Mouse (Mus musculus): ENCODE measurements at regions not wholly inside any gene's neighbourhood (a gene's known extent, or its start where the extent isn't known, plus 50 kb on each side); places are given as distances from the start of the nearest gene placed in this dataset.
"Not testable (repeated sequence)": the region's sequence is repeated elsewhere in the genome, so short reads cannot be mapped to it uniquely, and the experiment has no call there.

DNA sequence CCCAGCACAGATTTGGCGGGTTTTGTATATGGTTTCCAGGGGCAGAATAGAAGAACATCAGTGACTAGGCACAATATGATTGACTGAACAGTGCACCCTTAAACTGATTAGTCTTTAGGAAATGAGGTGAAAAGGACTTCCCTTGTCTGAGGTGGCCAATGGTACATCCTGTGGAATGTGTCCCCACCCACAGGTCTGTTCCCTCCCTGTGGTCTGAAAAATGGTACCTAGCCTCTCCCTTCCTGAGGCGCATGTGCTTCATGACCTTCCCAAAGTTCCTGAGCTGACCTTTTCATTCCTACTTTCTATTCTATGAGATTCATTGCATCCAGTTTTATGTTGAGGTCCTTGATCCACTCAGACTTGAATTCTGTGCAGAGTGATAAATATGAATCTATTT lies 76.0 kb downstream of the Zfp97 start:
- ATAC-seq (replicated peaks; ENCODE audit: low read depth, poor library complexity, severe bottlenecking), result not testable (repeated sequence)

DNA sequence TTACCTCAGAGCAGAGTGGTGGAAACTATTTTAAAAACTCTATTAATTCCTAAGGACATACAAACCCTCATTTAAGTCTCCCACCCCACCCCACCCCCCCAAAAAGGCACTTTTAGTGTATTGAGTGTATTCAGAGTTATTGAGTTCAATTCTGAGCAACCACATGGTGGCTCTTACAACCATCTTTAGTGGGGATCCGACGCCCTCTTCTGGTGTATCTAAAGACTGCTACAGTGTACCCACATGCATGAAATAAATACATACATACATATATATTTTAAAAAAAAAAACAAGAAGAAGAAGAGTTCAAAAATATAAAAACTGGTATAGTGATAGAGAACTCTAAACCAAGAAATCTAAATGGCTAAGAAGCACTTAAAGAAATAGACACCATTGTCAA lies 107.9 kb downstream of the Zfp97 start:
- no peak for ATAC-seq (replicated peaks; ENCODE audit: low read depth, poor library complexity, severe bottlenecking)

- ATAC-seq (replicated peaks; ENCODE audit: low read depth, poor library complexity, severe bottlenecking), result peak; percentile 100
These were observed 113.3 kb downstream of the Zfp97 start for GRCm38 (mm10) chr17:17234329-17235185.

- ATAC-seq (replicated peaks; ENCODE audit: low read depth, poor library complexity, severe bottlenecking), result not testable (repeated sequence)
These were observed 113.9 kb downstream of the Zfp97 start for GRCm38 (mm10) chr17:17235186-17235482.
